Mouse (Mus musculus) hindbrain, embryonic 14.5 days (tissue): ENCODE measurements at regions not wholly inside any gene's neighbourhood (a gene's known extent, or its start where the extent isn't known, plus 50 kb on each side); places are given as distances from the start of the nearest gene placed in this dataset.

Experiments
- ATAC-seq: fragments of 200-750 bp; cut with Nextera tagmentation; 2 replicates; pipeline ENCODE4 v1.8.0; 2017; ENCODE audit warnings: moderate number of reproducible peaks, mild to moderate bottlenecking, moderate TSS enrichment, moderate library complexity; ENCODE audit not compliant: low FRiP score
- DNase-seq: peaks from one replicate; pipeline ENCODE4 v3.0.0-alpha.2; 2015; ENCODE audit warnings: low spot score
- H3K27ac ChIP-seq: fragments of 300-500 bp; sonication (generic); 2 replicates; pipeline ENCODE4 v1.5.1; 2014; ENCODE audit warnings: mild to moderate bottlenecking, moderate library complexity
- H3K27me3 ChIP-seq: fragments of 300-500 bp; sonication (generic); 2 replicates; pipeline ENCODE4 v1.6.1; 2014; ENCODE audit warnings: mild to moderate bottlenecking, low read length, mixed read lengths; ENCODE audit not compliant: control insufficient read depth, insufficient read depth
- H3K36me3 ChIP-seq: fragments of 300-500 bp; sonication (generic); replicated peaks from 2 replicates; pipeline ENCODE4 v1.6.1; 2014; ENCODE audit not compliant: control insufficient read depth, insufficient read depth
- H3K4me1 ChIP-seq: fragments of 300-500 bp; sonication (generic); replicated peaks from 2 replicates; pipeline ENCODE4 v1.6.1; 2014; ENCODE audit warnings: antibody characterized with exemption, low read length, mixed read lengths; ENCODE audit not compliant: control insufficient read depth, insufficient read depth
- H3K4me2 ChIP-seq: fragments of 300-500 bp; sonication (generic); replicated peaks from 2 replicates; pipeline ENCODE4 v1.6.1; 2014; ENCODE audit warnings: mild to moderate bottlenecking, moderate library complexity
- H3K4me3 ChIP-seq: fragments of 300-500 bp; sonication (generic); replicated peaks from 2 replicates; pipeline ENCODE4 v1.5.1; 2014; ENCODE audit warnings: mild to moderate bottlenecking, low read length
- H3K9ac ChIP-seq: fragments of 300-500 bp; sonication (generic); 2 replicates; pipeline ENCODE4 v1.6.1; 2014
- H3K9me3 ChIP-seq: fragments of 300-500 bp; sonication (generic); 2 replicates; pipeline ENCODE4 v1.6.1; 2016; ENCODE audit warnings: low read length; ENCODE audit not compliant: control insufficient read depth
- WGBS: fragments of 180-500 bp; shearing (Covaris S2); extraction: QIAGEN DNeasy Blood & Tissue Kit; methylation state at CpG from one replicate; pipeline ENCODE4 v1.1.7; 2014; 5-methylcytosine and 5-hydroxymethylcytosine counted together

GRCm38 (mm10) chr8:25443552-25443951 is 619.4 kb upstream of the Adam5 start:
- no peak for ATAC-seq
- Histone ChIP-seq H3K4me1 (no peaks in the 10 kb centered on the region), H3K36me3 (no peaks in the 10 kb centered on the region), H3K27ac (no peak overlapping the region), H3K9me3 (no peaks in the 10 kb centered on the region), H3K9ac (no peak overlapping the region), H3K27me3 (no peaks in the 10 kb centered on the region), H3K4me2 (no peak overlapping the region), H3K4me3 (no peak overlapping the region)
- DNase-seq: no peak
- WGBS: 77% methylated on average over 5 of the region's 5 CpGs

- Histone ChIP-seq H3K27me3 (no peaks in the 10 kb centered on the region), H3K9ac (no peak overlapping the region), H3K27ac (no peak overlapping the region), H3K4me1 (no peaks in the 10 kb centered on the region), H3K4me3 (no peak overlapping the region), H3K4me2 (peak overlapping the region; percentile 8; the same call in 1 of the 2 replicates), H3K9me3 (no peaks in the 10 kb centered on the region), H3K36me3 (no peaks in the 10 kb centered on the region)
- DNase-seq (no peak), ATAC-seq (no peak)
- WGBS: 46% methylated on average over 6 of the region's 6 CpGs
These were observed 616.9 kb upstream of the Adam5 start for GRCm38 (mm10) chr8:25441057-25441441.

GRCm38 (mm10) chr8:25440391-25441056 is 616.4 kb upstream of the Adam5 start:
- no peak for DNase-seq
- WGBS: 29% methylated on average over 13 of the region's 13 CpGs
- Histone ChIP-seq H3K27me3 (no peaks in the 10 kb centered on the region), H3K4me2 (peak overlapping the region; percentile 8; the same call in 1 of the 2 replicates), H3K9me3 (no peaks in the 10 kb centered on the region), H3K9ac (no peak overlapping the region), H3K4me1 (no peaks in the 10 kb centered on the region), H3K36me3 (no peaks in the 10 kb centered on the region), H3K27ac (no peak overlapping the region), H3K4me3 (no peak overlapping the region)
- ATAC-seq: peak; percentile 37; the same call in 1 of the 2 replicates

GRCm38 (mm10) chr8:25439971-25440370 is 615.8 kb upstream of the Adam5 start:
- DNase-seq (no peak), ATAC-seq (no peak)
- no peak overlapping the region for H3K27ac ChIP-seq
- 57% methylated on average over 12 of the region's 12 CpGs for WGBS
- H3K4me2 ChIP-seq: no peak overlapping the region
- H3K4me1 ChIP-seq: no peaks in the 10 kb centered on the region
- no peaks in the 10 kb centered on the region for H3K27me3 ChIP-seq
- H3K36me3 ChIP-seq: no peaks in the 10 kb centered on the region
- H3K4me3 ChIP-seq: no peak overlapping the region
- H3K9ac ChIP-seq: no peak overlapping the region
- H3K9me3 ChIP-seq: no peaks in the 10 kb centered on the region

GRCm38 (mm10) chr8:25438021-25438620 is 614.0 kb upstream of the Adam5 start:
- H3K27me3 ChIP-seq: no peaks in the 10 kb centered on the region
- no peak overlapping the region for H3K4me3 ChIP-seq
- no peak overlapping the region for H3K9ac ChIP-seq
- WGBS: 74% methylated on average over 9 of the region's 9 CpGs
- H3K9me3 ChIP-seq: no peaks in the 10 kb centered on the region
- no peak overlapping the region for H3K27ac ChIP-seq
- H3K4me1 ChIP-seq: no peaks in the 10 kb centered on the region
- DNase-seq (no peak), ATAC-seq (no peak)
- no peak overlapping the region for H3K4me2 ChIP-seq
- no peaks in the 10 kb centered on the region for H3K36me3 ChIP-seq

GRCm38 (mm10) chr8:25437178-25437577 is 613.0 kb upstream of the Adam5 start:
- Histone ChIP-seq H3K9me3 (no peaks in the 10 kb centered on the region), H3K4me2 (no peak overlapping the region), H3K9ac (no peak overlapping the region), H3K4me1 (no peaks in the 10 kb centered on the region), H3K27ac (no peak overlapping the region), H3K4me3 (no peak overlapping the region), H3K27me3 (no peaks in the 10 kb centered on the region), H3K36me3 (no peaks in the 10 kb centered on the region)
- no peak for ATAC-seq
- WGBS: 41% methylated on average over 4 of the region's 4 CpGs
- DNase-seq: no peak

GRCm38 (mm10) chr8:25430552-25430951 is 606.4 kb upstream of the Adam5 start:
- no peak overlapping the region for H3K4me3 ChIP-seq
- H3K27ac ChIP-seq: no peak overlapping the region
- H3K9ac ChIP-seq: no peak overlapping the region
- no peaks in the 10 kb centered on the region for H3K27me3 ChIP-seq
- peaks cover 11% of the 10 kb centered on the region; the same call in 1 of the 2 replicates for H3K4me1 ChIP-seq
- no peak overlapping the region for H3K4me2 ChIP-seq
- no peaks in the 10 kb centered on the region for H3K36me3 ChIP-seq
- 16% methylated on average over 5 of the region's 5 CpGs for WGBS
- ATAC-seq (peak; percentile 43; the same call in 1 of the 2 replicates), DNase-seq (no peak)
- H3K9me3 ChIP-seq: no peaks in the 10 kb centered on the region

- H3K4me2 ChIP-seq: no peak overlapping the region
- no peak overlapping the region; the same call in 1 of the 2 replicates for H3K9ac ChIP-seq
- DNase-seq: no peak
- peaks cover 11% of the 10 kb centered on the region; the same call in 1 of the 2 replicates for H3K4me1 ChIP-seq
- H3K4me3 ChIP-seq: no peak overlapping the region
- 52% methylated on average over 19 of the region's 19 CpGs for WGBS
- H3K9me3 ChIP-seq: no peaks in the 10 kb centered on the region
- H3K36me3 ChIP-seq: no peaks in the 10 kb centered on the region
- no peaks in the 10 kb centered on the region for H3K27me3 ChIP-seq
- no peak overlapping the region; the same call in 1 of the 2 replicates for H3K27ac ChIP-seq
- peak; percentile 34; the same call in 1 of the 2 replicates for ATAC-seq
These were observed 605.8 kb upstream of the Adam5 start for GRCm38 (mm10) chr8:25429846-25430482.

GRCm38 (mm10) chr8:25428761-25429160 is 604.6 kb upstream of the Adam5 start:
- Histone ChIP-seq H3K36me3 (no peaks in the 10 kb centered on the region), H3K4me1 (peaks cover 11% of the 10 kb centered on the region; the same call in 1 of the 2 replicates), H3K27ac (no peak overlapping the region)

More at GRCm38 (mm10) chr8:25428761-25429160, 604.6 kb upstream of the Adam5 start:
- DNase-seq (no peak), ATAC-seq (no peak)
- Histone ChIP-seq H3K9me3 (no peaks in the 10 kb centered on the region), H3K27me3 (no peaks in the 10 kb centered on the region), H3K9ac (no peak overlapping the region), H3K4me2 (no peak overlapping the region), H3K4me3 (no peak overlapping the region)
- WGBS: 69% methylated on average over 2 of the region's 2 CpGs
